Mouse (Mus musculus): ENCODE results near the gene Bace2. TPM values are rescaled to one million over a fixed set of nuclear protein-coding genes. Genes with fewer than 3 reads are reported as not detected.

Bace2 gene
- polyA plus RNA-seq, 1 experiment from 2014 or later, result 2.0 TPM

- no peak overlapping the region for H3K27ac ChIP-seq (ENCODE audit: low read depth, low read length)
- H3K9ac ChIP-seq (ENCODE audit: low read length), result no peak overlapping the region
- 53% methylated on average over 4 of the region's 4 CpGs for WGBS
- no peaks in the 10 kb centered on the region for H3K9me3 ChIP-seq (ENCODE audit: control insufficient read depth, low read length)
- no peak for DNase-seq (ENCODE audit: low spot score)
- no peak overlapping the region for H3K4me2 ChIP-seq (ENCODE audit: low read depth, low read length, severe bottlenecking)
- no peaks in the 10 kb centered on the region for H3K27me3 ChIP-seq (ENCODE audit: control insufficient read depth, insufficient read depth, low read length)
- no peak for ATAC-seq (replicated peaks; ENCODE audit: low FRiP score)
- H3K4me3 ChIP-seq (ENCODE audit: low read depth, low read length), result no peak overlapping the region
- no peaks in the 10 kb centered on the region for H3K36me3 ChIP-seq (ENCODE audit: control insufficient read depth, insufficient read depth, low read length)
- peaks cover 2% of the 10 kb centered on the region; the same call in 1 of the 2 replicates for H3K4me1 ChIP-seq (replicated peaks; ENCODE audit: control insufficient read depth, insufficient read depth, low read length)
These were observed 109.8 kb downstream of the Bace2 start for GRCm38 (mm10) chr16:97466182-97466957.

- peaks cover 2% of the 10 kb centered on the region; the same call in 1 of the 2 replicates for H3K4me1 ChIP-seq (replicated peaks; ENCODE audit: control insufficient read depth, insufficient read depth, low read length)
- no peak overlapping the region for H3K4me3 ChIP-seq (ENCODE audit: low read depth, low read length)
These were observed 110.9 kb downstream of the Bace2 start for GRCm38 (mm10) chr16:97467472-97467871.

DNA sequence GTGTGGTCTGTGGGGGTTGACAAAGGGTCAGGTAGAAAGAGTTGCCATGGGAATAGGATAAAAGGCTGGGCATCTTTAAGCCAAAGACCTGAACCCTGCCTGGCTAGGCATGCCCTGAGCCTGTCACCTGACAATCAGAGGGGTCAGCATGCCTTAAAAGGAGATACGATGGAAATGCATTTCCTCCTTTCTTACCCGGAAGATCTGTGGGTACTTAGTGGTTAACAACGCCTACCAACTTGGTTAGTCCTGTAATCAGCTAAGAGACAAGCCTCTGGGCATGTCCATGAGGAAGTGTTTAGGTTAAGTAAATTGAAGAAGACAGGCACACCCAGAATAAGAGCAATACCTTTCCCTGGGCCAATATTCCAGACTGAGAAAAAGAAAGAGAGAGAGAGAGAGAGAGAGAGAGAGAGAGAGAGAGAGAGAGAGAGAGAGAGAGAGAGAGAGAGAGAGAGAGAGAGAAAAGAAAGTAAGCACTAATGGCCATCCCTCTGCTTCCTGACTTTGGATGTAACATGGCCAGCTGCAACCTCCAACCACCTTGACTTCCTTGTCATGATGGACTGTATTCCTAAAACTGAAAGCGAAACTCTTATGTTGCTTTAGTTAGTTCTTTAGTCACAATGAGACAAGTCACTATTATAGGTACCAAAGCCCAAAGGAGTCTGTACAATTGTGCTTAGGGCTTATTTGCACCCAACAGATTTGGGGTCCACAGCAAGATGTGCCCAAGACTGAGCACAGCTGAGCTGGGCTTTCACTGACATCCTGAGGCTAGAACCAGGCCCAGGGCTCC is 111.7 kb downstream of the Bace2 start:
- Histone ChIP-seq H3K4me3 (ENCODE audit: low read depth, low read length) (no peak overlapping the region), H3K9me3 (ENCODE audit: control insufficient read depth, low read length) (no peaks in the 10 kb centered on the region), H3K36me3 (ENCODE audit: control insufficient read depth, insufficient read depth, low read length) (no peaks in the 10 kb centered on the region), H3K4me1 (replicated peaks; ENCODE audit: control insufficient read depth, insufficient read depth, low read length) (no peaks in the 10 kb centered on the region), H3K27ac (ENCODE audit: low read depth, low read length) (no peak overlapping the region), H3K9ac (ENCODE audit: low read length) (no peak overlapping the region), H3K27me3 (ENCODE audit: control insufficient read depth, insufficient read depth, low read length) (no peaks in the 10 kb centered on the region), H3K4me2 (ENCODE audit: low read depth, low read length, severe bottlenecking) (no peak overlapping the region)
- 85% methylated on average over 4 of the region's 4 CpGs for WGBS
- ATAC-seq (replicated peaks; ENCODE audit: low FRiP score), result no peak
- no peak for DNase-seq (ENCODE audit: low spot score)

More at GRCm38 (mm10) chr16:97467472-97467871, 110.9 kb downstream of the Bace2 start:
- ATAC-seq (replicated peaks; ENCODE audit: low FRiP score), result no peak
- Histone ChIP-seq H3K27me3 (ENCODE audit: control insufficient read depth, insufficient read depth, low read length) (no peaks in the 10 kb centered on the region), H3K36me3 (ENCODE audit: control insufficient read depth, insufficient read depth, low read length) (no peaks in the 10 kb centered on the region), H3K9me3 (ENCODE audit: control insufficient read depth, low read length) (no peaks in the 10 kb centered on the region), H3K4me2 (ENCODE audit: low read depth, low read length, severe bottlenecking) (no peak overlapping the region), H3K9ac (ENCODE audit: low read length) (no peak overlapping the region), H3K27ac (ENCODE audit: low read depth, low read length) (no peak overlapping the region)
- 87% methylated on average over 3 of the region's 3 CpGs for WGBS
- DNase-seq (ENCODE audit: low spot score), result no peak

- ATAC-seq (replicated peaks; ENCODE audit: low FRiP score) (no peak), DNase-seq (ENCODE audit: low spot score) (no peak)
- Histone ChIP-seq H3K4me1 (replicated peaks; ENCODE audit: control insufficient read depth, insufficient read depth, low read length) (no peaks in the 10 kb centered on the region), H3K9me3 (ENCODE audit: control insufficient read depth, low read length) (no peaks in the 10 kb centered on the region), H3K27ac (ENCODE audit: low read depth, low read length) (no peak overlapping the region), H3K36me3 (ENCODE audit: control insufficient read depth, insufficient read depth, low read length) (no peaks in the 10 kb centered on the region), H3K9ac (ENCODE audit: low read length) (no peak overlapping the region), H3K4me3 (ENCODE audit: low read depth, low read length) (no peak overlapping the region), H3K27me3 (ENCODE audit: control insufficient read depth, insufficient read depth, low read length) (no peaks in the 10 kb centered on the region), H3K4me2 (ENCODE audit: low read depth, low read length, severe bottlenecking) (no peak overlapping the region)
- 85% methylated on average over 2 of the region's 2 CpGs for WGBS
These were observed 118.1 kb downstream of the Bace2 start for GRCm38 (mm10) chr16:97474671-97475070.

DNA sequence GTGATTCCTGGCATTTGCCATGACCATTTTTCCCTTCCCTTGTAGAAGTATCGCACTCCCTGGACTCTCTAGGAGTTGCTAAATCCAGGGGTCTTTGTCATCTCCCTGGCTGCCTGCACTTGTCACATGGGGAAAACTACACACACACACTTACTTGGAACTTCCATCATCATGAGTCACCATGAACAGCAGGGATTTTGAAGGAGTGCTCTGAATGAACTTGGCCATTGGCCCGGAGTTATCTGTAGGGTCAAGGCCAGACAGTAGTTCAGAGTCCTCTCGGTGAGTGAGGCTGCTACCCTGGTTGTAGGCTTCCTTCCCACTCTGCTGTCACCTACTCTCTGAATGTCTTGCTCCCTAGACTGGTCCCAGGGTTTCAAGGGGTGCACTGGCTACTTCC is 119.0 kb downstream of the Bace2 start:
- Histone ChIP-seq H3K4me3 (ENCODE audit: low read depth, low read length) (no peak overlapping the region), H3K4me1 (replicated peaks; ENCODE audit: control insufficient read depth, insufficient read depth, low read length) (no peaks in the 10 kb centered on the region), H3K27ac (ENCODE audit: low read depth, low read length) (no peak overlapping the region), H3K9ac (ENCODE audit: low read length) (no peak overlapping the region), H3K36me3 (ENCODE audit: control insufficient read depth, insufficient read depth, low read length) (no peaks in the 10 kb centered on the region), H3K9me3 (ENCODE audit: control insufficient read depth, low read length) (no peaks in the 10 kb centered on the region), H3K27me3 (ENCODE audit: control insufficient read depth, insufficient read depth, low read length) (no peaks in the 10 kb centered on the region), H3K4me2 (ENCODE audit: low read depth, low read length, severe bottlenecking) (no peak overlapping the region)
- ATAC-seq (replicated peaks; ENCODE audit: low FRiP score) (no peak), DNase-seq (ENCODE audit: low spot score) (no peak)
- 96% methylated on average over 3 of the region's 3 CpGs for WGBS

GRCm38 (mm10) chr16:97476524-97476923 is 120.0 kb downstream of the Bace2 start:
- no peak overlapping the region for H3K4me2 ChIP-seq (ENCODE audit: low read depth, low read length, severe bottlenecking)
- WGBS, result 100% methylated on average over 1 of the region's 1 CpGs
- DNase-seq (ENCODE audit: low spot score), result no peak

GRCm38 (mm10) chr16:97478655-97479054 is 122.1 kb downstream of the Bace2 start:
- 83% methylated on average over 2 of the region's 2 CpGs for WGBS
- no peaks in the 10 kb centered on the region for H3K27me3 ChIP-seq (ENCODE audit: control insufficient read depth, insufficient read depth, low read length)
- no peaks in the 10 kb centered on the region for H3K36me3 ChIP-seq (ENCODE audit: control insufficient read depth, insufficient read depth, low read length)
- DNase-seq (ENCODE audit: low spot score), result no peak
- H3K27ac ChIP-seq (ENCODE audit: low read depth, low read length), result no peak overlapping the region
- ATAC-seq (replicated peaks; ENCODE audit: low FRiP score), result no peak
- H3K4me3 ChIP-seq (ENCODE audit: low read depth, low read length), result no peak overlapping the region
- no peaks in the 10 kb centered on the region for H3K9me3 ChIP-seq (ENCODE audit: control insufficient read depth, low read length)
- no peak overlapping the region for H3K4me2 ChIP-seq (ENCODE audit: low read depth, low read length, severe bottlenecking)
- no peaks in the 10 kb centered on the region for H3K4me1 ChIP-seq (replicated peaks; ENCODE audit: control insufficient read depth, insufficient read depth, low read length)
- H3K9ac ChIP-seq (ENCODE audit: low read length), result no peak overlapping the region

More at GRCm38 (mm10) chr16:97476524-97476923, 120.0 kb downstream of the Bace2 start:
- H3K27ac ChIP-seq (ENCODE audit: low read depth, low read length), result no peak overlapping the region
- no peak overlapping the region for H3K9ac ChIP-seq (ENCODE audit: low read length)
- no peak for ATAC-seq (replicated peaks; ENCODE audit: low FRiP score)
- no peaks in the 10 kb centered on the region for H3K27me3 ChIP-seq (ENCODE audit: control insufficient read depth, insufficient read depth, low read length)
- H3K4me3 ChIP-seq (ENCODE audit: low read depth, low read length), result no peak overlapping the region
- no peaks in the 10 kb centered on the region for H3K36me3 ChIP-seq (ENCODE audit: control insufficient read depth, insufficient read depth, low read length)
- H3K4me1 ChIP-seq (replicated peaks; ENCODE audit: control insufficient read depth, insufficient read depth, low read length), result no peaks in the 10 kb centered on the region
- no peaks in the 10 kb centered on the region for H3K9me3 ChIP-seq (ENCODE audit: control insufficient read depth, low read length)

DNA sequence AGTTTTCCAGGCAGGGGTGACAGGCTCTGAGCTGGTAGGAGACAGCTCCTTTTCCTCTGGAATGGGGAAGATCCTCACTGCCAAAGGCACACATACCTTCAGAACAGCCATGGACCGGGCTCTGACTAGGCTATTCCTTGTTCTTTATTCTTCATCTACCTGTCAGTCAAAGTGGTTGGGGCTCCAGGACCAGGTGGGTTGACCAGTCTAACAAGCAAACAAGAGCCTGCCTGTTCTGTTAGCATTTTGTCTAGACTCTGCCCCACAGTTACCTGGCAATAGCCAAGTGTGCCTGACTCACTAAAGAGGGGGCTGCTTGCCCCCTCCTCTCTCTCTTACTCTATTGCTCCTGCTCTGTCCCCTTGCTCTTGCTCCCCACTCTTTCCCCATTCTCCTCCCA is 135.8 kb downstream of the Bace2 start:
- Histone ChIP-seq H3K9ac (ENCODE audit: low read length) (no peak overlapping the region), H3K36me3 (ENCODE audit: control insufficient read depth, insufficient read depth, low read length) (no peaks in the 10 kb centered on the region), H3K4me1 (replicated peaks; ENCODE audit: control insufficient read depth, insufficient read depth, low read length) (no peaks in the 10 kb centered on the region), H3K27me3 (ENCODE audit: control insufficient read depth, insufficient read depth, low read length) (no peaks in the 10 kb centered on the region), H3K27ac (ENCODE audit: low read depth, low read length) (no peak overlapping the region), H3K9me3 (ENCODE audit: control insufficient read depth, low read length) (no peaks in the 10 kb centered on the region), H3K4me2 (ENCODE audit: low read depth, low read length, severe bottlenecking) (no peak overlapping the region), H3K4me3 (ENCODE audit: low read depth, low read length) (no peak overlapping the region)
- ATAC-seq (replicated peaks; ENCODE audit: low FRiP score) (no peak), DNase-seq (ENCODE audit: low spot score) (no peak)
- WGBS, result 95% methylated on average over 1 of the region's 1 CpGs
